In genomic region chr9:91361856-91362601, GRCm38 (mm10) we compare ENCODE assay signal across 10 mouse cellular contexts. TPM values are rescaled to one million over a fixed set of nuclear protein-coding genes. Genes with fewer than 3 reads are reported as not detected.
DNase-seq lines count a peak whose midpoint lies in the region; ATAC-seq lines count a peak whose summit lies in the region.
"Had no signal": no experiment of that assay in that cellular context is flagged by ENCODE, and none has a peak within 500 bp of the region (broad histone marks: within the 10 kb centered on the region; RNA-seq: fewer than 3 reads in every experiment).

Gene Zic4 (plus strand): TSS chr9:91362413.

- peak within 1 kb of the TSS; percentile 51 for H3K4me3 ChIP-seq in heart, embryonic 10.5 days
- peak within 1 kb of the TSS; percentile 34 for H3K4me3 ChIP-seq in embryonic facial prominence, embryonic 12.5 days
- H3K4me3 ChIP-seq in midbrain, embryonic 16.5 days (ENCODE audit: low read depth, low read length): peak within 1 kb of the TSS; percentile 55

- no peak within 1 kb of the TSS for H3K27ac ChIP-seq in heart, embryonic 10.5 days
- H3K27ac ChIP-seq in embryonic facial prominence, embryonic 12.5 days: peak within 1 kb of the TSS; percentile 54; the same call in 1 of the 2 replicates
- H3K27ac ChIP-seq in midbrain, embryonic 16.5 days (ENCODE audit: low read length): peak within 1 kb of the TSS; percentile 93

- H3K36me3 ChIP-seq in heart, embryonic 10.5 days: no peaks in the 10 kb centered on the region
- no peaks in the 10 kb centered on the region for H3K36me3 ChIP-seq in embryonic facial prominence, embryonic 12.5 days
- H3K36me3 ChIP-seq in midbrain, embryonic 16.5 days (ENCODE audit: control insufficient read depth, insufficient read depth, low read length): no peaks in the 10 kb centered on the region
- H3K36me3 ChIP-seq: G1E had no signal

- H3K9me3 ChIP-seq in heart, embryonic 10.5 days: no peaks in the 10 kb centered on the region
- H3K9me3 ChIP-seq in embryonic facial prominence, embryonic 12.5 days: no peaks in the 10 kb centered on the region
- 0 out of 2 replicates have a peak, but pooled peaks cover 3% of the 10 kb centered on the region for H3K9me3 ChIP-seq in midbrain, embryonic 16.5 days (replicated peaks; ENCODE audit: control insufficient read depth, low read length, poor library complexity, severe bottlenecking)

- WGBS in heart, embryonic 10.5 days: under 1% methylated on average over 45 of the region's 45 CpGs
- under 1% methylated on average over 45 of the region's 45 CpGs for WGBS in embryonic facial prominence, embryonic 12.5 days
- under 1% methylated on average over 45 of the region's 45 CpGs for WGBS in midbrain, embryonic 16.5 days

- H3K4me2 ChIP-seq in embryonic facial prominence, embryonic 12.5 days (replicated peaks): peak within 1 kb of the TSS; percentile 41
- H3K4me2 ChIP-seq in midbrain, embryonic 16.5 days (ENCODE audit: low read length): peak within 1 kb of the TSS; percentile 52

- H3K9ac ChIP-seq in embryonic facial prominence, embryonic 12.5 days: peak within 1 kb of the TSS; percentile 44
- peak within 1 kb of the TSS; percentile 71 for H3K9ac ChIP-seq in midbrain, embryonic 16.5 days (ENCODE audit: low read depth, low read length)

- peaks cover 99% of the 10 kb centered on the region for H3K27me3 ChIP-seq in heart, embryonic 10.5 days (ENCODE audit: insufficient read depth, poor library complexity, severe bottlenecking)
- peaks cover 64% of the 10 kb centered on the region for H3K27me3 ChIP-seq in embryonic facial prominence, embryonic 12.5 days
- peaks cover 10% of the 10 kb centered on the region for H3K27me3 ChIP-seq in midbrain, embryonic 16.5 days (ENCODE audit: control insufficient read depth, insufficient read depth, low read depth, low read length)

- H3K4me1 ChIP-seq in heart, embryonic 10.5 days: peaks cover 24% of the 10 kb centered on the region
- H3K4me1 ChIP-seq in embryonic facial prominence, embryonic 12.5 days: 0 out of 2 replicates have a peak, but pooled peaks cover 9% of the 10 kb centered on the region
- H3K4me1 ChIP-seq in midbrain, embryonic 16.5 days (ENCODE audit: control insufficient read depth, insufficient read depth, low read length): no peaks in the 10 kb centered on the region

- ATAC-seq in embryonic facial prominence, embryonic 12.5 days (ENCODE audit: insufficient number of reproducible peaks, insufficient read depth, low FRiP score, low TSS enrichment): peak; percentile 70; the same call in 1 of the 2 replicates
- ATAC-seq in inflammation-experienced regulatory T-cells, adult 6 months: peak; percentile 54
- ATAC-seq in midbrain, embryonic 16.5 days: peak; percentile 30; the same call in 1 of the 2 replicates

- peak; percentile 80 for DNase-seq in heart, embryonic 10.5 days (ENCODE audit: low spot score)
- DNase-seq in heart, postnatal 4 days: no peak
- DNase-seq in ES-CJ7 (ENCODE audit: low read depth, low spot score): peak; percentile 88
- no peak for DNase-seq in gastrocnemius, adult 8-10 months (ENCODE audit: low spot score in 2 of 2)
- DNase-seq in thymus, postnatal 25 days: no peak

RNA-seq across cellular contexts. Expression of gene Zic4, which starts in this region (rescaled TPM):
- 0.13 TPM in 1 of 2 replicates, not detected in the other for polyA plus RNA-seq in heart, embryonic 10.5 days (2016; fragmentation: Nextera tagmentation; extraction: Ambion mirVana)
- not detected for total RNA-seq in heart, postnatal 4 days (2021)
- polyA plus RNA-seq in embryonic facial prominence, embryonic 12.5 days (2016; fragmentation: Nextera tagmentation; extraction: Ambion mirVana): 5.6 and 6.0 TPM in 2 replicates
- not detected for polyA plus RNA-seq in inflammation-experienced regulatory T-cells, adult 6 months (2017; shearing (Covaris generic))
- 55.8 and 154 TPM in 2 replicates for polyA plus RNA-seq in midbrain, embryonic 16.5 days (2015; fragmentation: Nextera tagmentation; extraction: Ambion mirVana)
- under 1 TPM in 1 of 4 experiments, not detected in 3; 0.18 TPM for total RNA-seq in gastrocnemius, adult 8-10 months (2022)
- total RNA-seq: heart, postnatal 14 days had no signal
- polyA plus RNA-seq: G1E had no signal

Comparison
In these comparisons a context has a peak if more than half of its experiments do, and no peak if none do; other contexts are left out.
1. Peak in DNase-seq and H3K4me3 ChIP-seq in heart, embryonic 10.5 days; RNA of the gene not detected or under 1 TPM.
2. Peak in ATAC-seq in inflammation-experienced regulatory T-cells, adult 6 months; RNA of the gene not detected or under 1 TPM.